Mouse (Mus musculus) neural tube, embryonic 11.5 days (tissue): Measurements from ENCODE around the gene Tgm4. TPM values are rescaled to one million over a fixed set of nuclear protein-coding genes. Genes with fewer than 3 reads are reported as not detected.

Experiments
- ATAC-seq: fragments of 200-750 bp; cut with Nextera tagmentation; 2 replicates; pipeline ENCODE4 v1.8.0; 2017; ENCODE audit warnings: moderate number of reproducible peaks, mild to moderate bottlenecking, moderate TSS enrichment, moderate library complexity; ENCODE audit not compliant: insufficient read depth, low FRiP score, low TSS enrichment
- DNase-seq: peaks from one replicate; pipeline ENCODE4 v3.0.0-alpha.2; 2015; ENCODE audit warnings: low spot score
- H3K27ac ChIP-seq: fragments of 300-500 bp; sonication (generic); 2 replicates; pipeline ENCODE4 v1.5.1; 2014; ENCODE audit warnings: low read depth, mild to moderate bottlenecking, low read length
- H3K27me3 ChIP-seq: fragments of 300-500 bp; sonication (generic); 2 replicates; pipeline ENCODE4 v1.6.1; 2014; ENCODE audit warnings: mild to moderate bottlenecking, low read length, mixed read lengths; ENCODE audit not compliant: control insufficient read depth, insufficient read depth
- H3K36me3 ChIP-seq: fragments of 300-500 bp; sonication (generic); 2 replicates; pipeline ENCODE4 v1.6.1; 2014; ENCODE audit warnings: mild to moderate bottlenecking, low read length, moderate library complexity, mixed read lengths; ENCODE audit not compliant: control insufficient read depth, insufficient read depth
- H3K4me1 ChIP-seq: fragments of 300-500 bp; sonication (generic); 2 replicates; pipeline ENCODE4 v1.6.1; 2014; ENCODE audit warnings: low read length, mixed read lengths; ENCODE audit not compliant: control insufficient read depth, insufficient read depth
- H3K4me2 ChIP-seq: fragments of 300-500 bp; sonication (generic); 2 replicates; pipeline ENCODE4 v1.6.1; 2014; ENCODE audit warnings: low read depth, mild to moderate bottlenecking, moderate library complexity
- H3K4me3 ChIP-seq: fragments of 300-500 bp; sonication (generic); 2 replicates; pipeline ENCODE4 v1.5.1; 2014; ENCODE audit warnings: low read depth, low read length
- H3K9ac ChIP-seq: fragments of 300-500 bp; sonication (generic); 2 replicates; pipeline ENCODE4 v1.6.1; 2014; ENCODE audit warnings: mild to moderate bottlenecking, low read length
- H3K9me3 ChIP-seq: fragments of 300-500 bp; sonication (generic); 2 replicates; pipeline ENCODE4 v1.6.1; 2016; ENCODE audit warnings: low read length; ENCODE audit not compliant: control insufficient read depth
- WGBS: fragments of 180-500 bp; shearing (Covaris S2); extraction: QIAGEN DNeasy Blood & Tissue Kit; methylation state at CpG from one replicate; pipeline ENCODE4 v1.1.7; 2014; 5-methylcytosine and 5-hydroxymethylcytosine counted together
- polyA plus RNA-seq: library from polyadenylated mRNA; unstranded; fragments of >200 nt; fragmentation: Nextera tagmentation; extraction: Ambion mirVana; gene quantifications from 2 replicates; pipeline ENCODE4 v1.2.1, GENCODE M21; 2014

The Tgm4 gene
- polyA plus RNA-seq, 1 experiment from 2014 or later, result 0.57 TPM

- DNase-seq (no peak), ATAC-seq (no peak)
- Histone ChIP-seq H3K27ac (no peak overlapping the region), H3K27me3 (no peaks in the 10 kb centered on the region), H3K4me2 (peak overlapping the region; percentile 96), H3K36me3 (peaks cover 2% of the 10 kb centered on the region; the same call in 1 of the 2 replicates), H3K4me1 (peaks cover 9% of the 10 kb centered on the region), H3K4me3 (peak overlapping the region; percentile 91), H3K9ac (peak overlapping the region; percentile 94), H3K9me3 (no peaks in the 10 kb centered on the region)
- WGBS, result 69% methylated on average over 6 of the region's 6 CpGs
Measured at GRCm38 (mm10) chr9:123113931-123114330, 79.4 kb downstream of the Tgm4 start.

- no peak overlapping the region for H3K4me2 ChIP-seq
- H3K9me3 ChIP-seq, result no peaks in the 10 kb centered on the region
- no peak for DNase-seq
- H3K9ac ChIP-seq, result no peak overlapping the region
- WGBS, result 96% methylated on average over 1 of the region's 1 CpGs
- H3K4me3 ChIP-seq, result no peak overlapping the region
- no peak overlapping the region for H3K27ac ChIP-seq
- no peak for ATAC-seq
- H3K4me1 ChIP-seq, result peaks cover 9% of the 10 kb centered on the region
- no peaks in the 10 kb centered on the region for H3K27me3 ChIP-seq
- peaks cover 7% of the 10 kb centered on the region for H3K36me3 ChIP-seq
Measured at GRCm38 (mm10) chr9:123115566-123115965, 81.0 kb downstream of the Tgm4 start.

Other genes with a start within 250 kb of the Tgm4 start
- gene Tcaim, start 229.2 kb upstream of the Tgm4 start, polyA plus RNA-seq, result 6.1 and 7.0 TPM in 2 replicates
- 0.40 TPM in 1 of 2 replicates, not detected in the other for gene Gm35549, start 190.7 kb upstream of the Tgm4 start, polyA plus RNA-seq
- gene Zfp445, start 168.7 kb upstream of the Tgm4 start, polyA plus RNA-seq, result 80.2 and 88.1 TPM in 2 replicates
- 3.0 and 3.3 TPM in 2 replicates for gene Zkscan7, start 149.0 kb upstream of the Tgm4 start, polyA plus RNA-seq
- 35.3 and 36.7 TPM in 2 replicates for gene Zfp105, start 111.7 kb upstream of the Tgm4 start, polyA plus RNA-seq
- 27.7 and 30.8 TPM in 2 replicates for gene 1110059G10Rik, start 83.7 kb upstream of the Tgm4 start, polyA plus RNA-seq
- 50.3 and 53.9 TPM in 2 replicates for gene Kif15, start 83.7 kb upstream of the Tgm4 start, polyA plus RNA-seq
- gene Tmem42, start 13.4 kb upstream of the Tgm4 start, polyA plus RNA-seq, result 16.9 and 19.8 TPM in 2 replicates
- gene Zdhhc3, start 78.5 kb downstream of the Tgm4 start, polyA plus RNA-seq, result 60.5 and 66.4 TPM in 2 replicates
- 101 and 110 TPM in 2 replicates for gene Exosc7, start 78.5 kb downstream of the Tgm4 start, polyA plus RNA-seq
- gene Clec3b, start 116.2 kb downstream of the Tgm4 start, polyA plus RNA-seq, result not detected in 2 replicates
- gene Cdcp1, start 181.3 kb downstream of the Tgm4 start, polyA plus RNA-seq, result 0.58 and 0.89 TPM in 2 replicates
- 7.6 and 8.8 TPM in 2 replicates for gene Tmem158, start 226.0 kb downstream of the Tgm4 start, polyA plus RNA-seq